In genomic region chr7:44670803-44671202, GRCm38 (mm10) we compare ENCODE assay signal across 8 mouse cellular contexts. TPM values are rescaled to one million over a fixed set of nuclear protein-coding genes. Genes with fewer than 3 reads are reported as not detected.
DNase-seq lines count a peak whose midpoint lies in the region; ATAC-seq lines count a peak whose summit lies in the region.

TSS of gene Myh14 (minus strand) at chr7:44670843.

- H3K27ac ChIP-seq in heart, embryonic 10.5 days, result no peak within 1 kb of the TSS
- H3K27ac ChIP-seq in limb, embryonic 11.5 days (replicated peaks; ENCODE audit: low read depth, low read length), result no peak within 1 kb of the TSS
- H3K27ac ChIP-seq in midbrain, embryonic 12.5 days (replicated peaks), result peak within 1 kb of the TSS; percentile 58; the same call in 1 of the 2 replicates

- H3K36me3 ChIP-seq in heart, embryonic 10.5 days, result no peaks in the 10 kb centered on the region
- no peaks in the 10 kb centered on the region for H3K36me3 ChIP-seq in limb, embryonic 11.5 days (ENCODE audit: control insufficient read depth, insufficient read depth, low read length)
- H3K36me3 ChIP-seq in midbrain, embryonic 12.5 days, result no peaks in the 10 kb centered on the region

- peaks cover 52% of the 10 kb centered on the region for H3K27me3 ChIP-seq in heart, embryonic 10.5 days (ENCODE audit: insufficient read depth, poor library complexity, severe bottlenecking)
- H3K27me3 ChIP-seq in limb, embryonic 11.5 days (ENCODE audit: control insufficient read depth, insufficient read depth, low read length), result peaks cover 16% of the 10 kb centered on the region; the same call in 1 of the 2 replicates
- H3K27me3 ChIP-seq in midbrain, embryonic 12.5 days, result peaks cover 50% of the 10 kb centered on the region

- no peak for ATAC-seq in CD4-positive, CD25-positive, alpha-beta regulatory T cell, adult 4 months
- peak; percentile 62 for ATAC-seq in erythroid progenitor cell, adult 5-6 weeks (replicated peaks; ENCODE audit: low FRiP score, poor library complexity, severe bottlenecking)
- peak; percentile 89 for ATAC-seq in limb, embryonic 11.5 days (ENCODE audit: insufficient number of reproducible peaks, low FRiP score, low TSS enrichment, low read depth)
- peak; percentile 98 for ATAC-seq in midbrain, embryonic 12.5 days (ENCODE audit: low FRiP score, low read depth)

- WGBS in heart, embryonic 10.5 days, result under 1% methylated on average over 23 of the region's 23 CpGs
- WGBS in limb, embryonic 11.5 days, result 0% methylated on average over 23 of the region's 23 CpGs
- 0% methylated on average over 23 of the region's 23 CpGs for WGBS in midbrain, embryonic 12.5 days

- peak within 1 kb of the TSS; percentile 52 for H3K4me3 ChIP-seq in heart, embryonic 10.5 days
- peak within 1 kb of the TSS; percentile 22 for H3K4me3 ChIP-seq in limb, embryonic 11.5 days (ENCODE audit: low read depth, low read length)
- peak within 1 kb of the TSS; percentile 28 for H3K4me3 ChIP-seq in midbrain, embryonic 12.5 days

- DNase-seq in CD4-positive, CD25-positive, alpha-beta regulatory T cell, adult 2 months (ENCODE audit: low read depth, low spot score), result peak; percentile 2
- peak; percentile 93 for DNase-seq in heart, embryonic 10.5 days (ENCODE audit: low spot score)
- peak; percentile 98 for DNase-seq in kidney, adult 9 months
- DNase-seq in limb, embryonic 11.5 days (ENCODE audit: low spot score), result peak; percentile 85
- DNase-seq in spleen, postnatal 36 days (ENCODE audit: low spot score in 2 of 2), result peak; percentile 41 to 46

- peaks cover 10% of the 10 kb centered on the region for H3K4me1 ChIP-seq in heart, embryonic 10.5 days
- 0 out of 2 replicates have a peak, but pooled peaks cover 2% of the 10 kb centered on the region for H3K4me1 ChIP-seq in limb, embryonic 11.5 days (ENCODE audit: control insufficient read depth, insufficient read depth, low read length)
- H3K4me1 ChIP-seq in midbrain, embryonic 12.5 days, result peaks cover 15% of the 10 kb centered on the region

- H3K9ac ChIP-seq in limb, embryonic 11.5 days (ENCODE audit: low read length), result peak within 1 kb of the TSS; percentile 17; the same call in 1 of the 2 replicates
- no peak within 1 kb of the TSS; the same call in 1 of the 2 replicates for H3K9ac ChIP-seq in midbrain, embryonic 12.5 days (replicated peaks)

- peak within 1 kb of the TSS; percentile 35 for H3K4me2 ChIP-seq in limb, embryonic 11.5 days (ENCODE audit: low read depth, severe bottlenecking)
- H3K4me2 ChIP-seq in midbrain, embryonic 12.5 days (replicated peaks), result peak within 1 kb of the TSS; percentile 55

- H3K9me3 ChIP-seq in heart, embryonic 10.5 days, result no peaks in the 10 kb centered on the region
- H3K9me3 ChIP-seq in limb, embryonic 11.5 days (ENCODE audit: control insufficient read depth, low read length), result no peaks in the 10 kb centered on the region; the same call in 1 of the 2 replicates
- H3K9me3 ChIP-seq in midbrain, embryonic 12.5 days, result 0 out of 2 replicates have a peak, but pooled peaks cover 4% of the 10 kb centered on the region

RNA-seq across cellular contexts. Expression of gene Myh14, which starts in this region (rescaled TPM):
- polyA plus RNA-seq in CD4-positive, CD25-positive, alpha-beta regulatory T cell, adult 4 months (2017; shearing (Covaris generic)), result not detected
- total RNA-seq in erythroid progenitor cell, adult 5-6 weeks (2015; ENCODE audit: low replicate concordance), result not detected in 2 replicates
- 0.08 TPM in 1 of 2 replicates, not detected in the other for total RNA-seq in erythroid progenitor cell, adult 5-6 weeks (2017; ENCODE audit: low replicate concordance)
- polyA plus RNA-seq in heart, embryonic 10.5 days (2016; fragmentation: Nextera tagmentation; extraction: Ambion mirVana), result 0.68 and 2.4 TPM in 2 replicates
- polyA plus RNA-seq in limb, embryonic 11.5 days (2014; fragmentation: Nextera tagmentation; extraction: Ambion mirVana), result 1.9 and 2.1 TPM in 2 replicates
- 1.9 and 2.3 TPM in 2 replicates for polyA plus RNA-seq in midbrain, embryonic 12.5 days (2016; fragmentation: Nextera tagmentation; extraction: Ambion mirVana)

Comparison
In these comparisons a context has a peak if more than half of its experiments do, and no peak if none do; other contexts are left out.
1. Peak in ATAC-seq in erythroid progenitor cell, adult 5-6 weeks; RNA of the gene not detected or under 1 TPM.
2. DNase-seq: peak in every context shown above with its lines; median percentile 98 in kidney, adult 9 months; 93 in heart, embryonic 10.5 days; 85 in limb, embryonic 11.5 days; 44 in spleen, postnatal 36 days; 2 in CD4-positive, CD25-positive, alpha-beta regulatory T cell, adult 2 months.